19 mouse cellular contexts compared by ENCODE assay signal in the genomic region with DNA sequence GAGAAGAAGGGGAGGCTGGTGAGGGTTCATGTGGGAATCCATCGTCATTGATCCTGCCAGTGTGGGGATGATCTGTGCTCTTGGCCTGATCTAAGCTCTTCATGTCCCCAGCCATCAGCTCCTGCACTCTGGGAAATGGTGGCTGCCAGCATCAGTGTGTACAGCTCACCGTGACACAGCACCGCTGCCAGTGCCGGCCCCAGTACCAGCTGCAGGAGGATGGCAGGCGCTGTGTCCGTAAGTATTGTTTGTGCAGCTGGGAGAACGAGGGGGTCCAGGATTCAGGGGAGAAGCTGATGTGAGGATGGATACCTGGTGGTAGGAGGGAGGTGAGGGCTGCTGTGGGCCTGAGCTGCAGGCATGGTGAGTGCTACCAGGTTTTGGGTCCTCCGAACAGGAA. TPM values are rescaled to one million over a fixed set of nuclear protein-coding genes. Genes with fewer than 3 reads are reported as not detected.
DNase-seq lines count a peak whose midpoint lies in the region; ATAC-seq and TF ChIP-seq lines count a peak whose summit lies in the region.
"Had no signal": no experiment of that assay in that cellular context is flagged by ENCODE, and none has a peak within 500 bp of the region (broad histone marks: within the 10 kb centered on the region; RNA-seq: fewer than 3 reads in every experiment).

No protein-coding gene starts in this region.

- no peak overlapping the region for H3K9ac ChIP-seq in forebrain, embryonic 11.5 days (ENCODE audit: low read length)
- no peak overlapping the region; the same call in 1 of the 2 replicates for H3K9ac ChIP-seq in forebrain, embryonic 16.5 days (replicated peaks; ENCODE audit: low read depth, low read length)
- peak overlapping the region; percentile 49 for H3K9ac ChIP-seq in midbrain, embryonic 16.5 days (ENCODE audit: low read depth, low read length)
- H3K9ac ChIP-seq: liver, embryonic 15.5 days had no signal

- 55% methylated on average over 8 of the region's 8 CpGs for WGBS in forebrain, embryonic 10.5 days
- WGBS in forebrain, embryonic 11.5 days: 56% methylated on average over 8 of the region's 8 CpGs
- 57% methylated on average over 8 of the region's 8 CpGs for WGBS in forebrain, embryonic 16.5 days
- 81% methylated on average over 8 of the region's 8 CpGs for WGBS in limb, embryonic 10.5 days
- WGBS in midbrain, embryonic 16.5 days: 46% methylated on average over 8 of the region's 8 CpGs

- H3K9me3 ChIP-seq in forebrain, embryonic 10.5 days: no peaks in the 10 kb centered on the region
- H3K9me3 ChIP-seq in forebrain, embryonic 11.5 days (ENCODE audit: control insufficient read depth, low read length): no peaks in the 10 kb centered on the region
- no peaks in the 10 kb centered on the region for H3K9me3 ChIP-seq in forebrain, embryonic 16.5 days (ENCODE audit: control insufficient read depth, low read length)
- no peaks in the 10 kb centered on the region for H3K9me3 ChIP-seq in limb, embryonic 10.5 days (replicated peaks)
- H3K9me3 ChIP-seq in midbrain, embryonic 16.5 days (replicated peaks; ENCODE audit: control insufficient read depth, low read length, poor library complexity, severe bottlenecking): no peaks in the 10 kb centered on the region
- H3K9me3 ChIP-seq: liver, embryonic 15.5 days had no signal

- H3K4me3 ChIP-seq in forebrain, embryonic 10.5 days: no peak overlapping the region
- H3K4me3 ChIP-seq in forebrain, embryonic 11.5 days (ENCODE audit: low read depth, low read length): no peak overlapping the region
- H3K4me3 ChIP-seq in forebrain, embryonic 16.5 days (replicated peaks; ENCODE audit: low read length): no peak overlapping the region
- H3K4me3 ChIP-seq in limb, embryonic 10.5 days: no peak overlapping the region
- no peak overlapping the region; the same call in 1 of the 2 replicates for H3K4me3 ChIP-seq in midbrain, embryonic 16.5 days (ENCODE audit: low read depth, low read length)
- H3K4me3 ChIP-seq in left cerebral cortex, adult 2 months: no peak overlapping the region
- H3K4me3 ChIP-seq: liver, embryonic 15.5 days had no signal

- peaks cover 45% of the 10 kb centered on the region for H3K4me1 ChIP-seq in forebrain, embryonic 10.5 days
- peaks cover 4% of the 10 kb centered on the region; the same call in 1 of the 2 replicates for H3K4me1 ChIP-seq in forebrain, embryonic 11.5 days (replicated peaks; ENCODE audit: control insufficient read depth, insufficient read depth, low read length)
- H3K4me1 ChIP-seq in forebrain, embryonic 16.5 days (replicated peaks; ENCODE audit: control insufficient read depth, insufficient read depth, low read length): no peaks in the 10 kb centered on the region; the same call in none of the 2 replicates
- H3K4me1 ChIP-seq in limb, embryonic 10.5 days: peaks cover 52% of the 10 kb centered on the region
- no peaks in the 10 kb centered on the region for H3K4me1 ChIP-seq in midbrain, embryonic 16.5 days (ENCODE audit: control insufficient read depth, insufficient read depth, low read length)

- peaks cover 17% of the 10 kb centered on the region for H3K36me3 ChIP-seq in forebrain, embryonic 10.5 days (replicated peaks)
- no peaks in the 10 kb centered on the region for H3K36me3 ChIP-seq in forebrain, embryonic 11.5 days (ENCODE audit: control insufficient read depth, insufficient read depth, low read length)
- no peaks in the 10 kb centered on the region for H3K36me3 ChIP-seq in forebrain, embryonic 16.5 days (ENCODE audit: control insufficient read depth, insufficient read depth)
- H3K36me3 ChIP-seq in limb, embryonic 10.5 days: peaks cover 21% of the 10 kb centered on the region
- no peaks in the 10 kb centered on the region for H3K36me3 ChIP-seq in midbrain, embryonic 16.5 days (ENCODE audit: control insufficient read depth, insufficient read depth, low read length)
- H3K36me3 ChIP-seq: liver, embryonic 15.5 days had no signal

- intact Hi-C loops in left cerebral cortex, adult 2 months (cut with DNase I): no loop called here

- TF ChIP-seq CTCF in left cerebral cortex, adult 2 months (IDR thresholded peaks at IDR 0.05): no peak

- no peak for DNase-seq in forebrain, embryonic 10.5 days (ENCODE audit: extremely low spot score, low spot score)
- DNase-seq in forebrain, embryonic 11.5 days (ENCODE audit: low spot score): no peak
- no peak for DNase-seq in limb, embryonic 10.5 days (ENCODE audit: low spot score)
- no peak for DNase-seq in embryo, embryonic 10 days (ENCODE audit: low spot score)
- DNase-seq in lung, postnatal 36 days: no peak
- no peak for DNase-seq in left cerebral cortex, adult 2 months (ENCODE audit: extremely low spot score in 1 of 2, low spot score in 2 of 2)
- DNase-seq: adrenal gland, adult 2 months; cerebellum, adult 11-12 months; cerebellum, postnatal 25 days; heart, adult 11 months; kidney, adult 11 months; kidney, postnatal 10 days; lung, postnatal 14 days; right cerebral cortex, postnatal 25 days; thymus, postnatal 36 days had no signal

- ATAC-seq in forebrain, embryonic 11.5 days (replicated peaks; ENCODE audit: low FRiP score): no peak
- ATAC-seq in forebrain, embryonic 16.5 days: peak; percentile 27; the same call in 1 of the 2 replicates
- ATAC-seq in midbrain, embryonic 16.5 days: 0 out of 2 replicates have a peak, but pooled peaks have one; percentile 52

- peak overlapping the region; percentile 60 for H3K27ac ChIP-seq in forebrain, embryonic 10.5 days
- H3K27ac ChIP-seq in forebrain, embryonic 11.5 days (ENCODE audit: low read depth, low read length): no peak overlapping the region
- H3K27ac ChIP-seq in forebrain, embryonic 16.5 days (ENCODE audit: low read length): no peak overlapping the region
- peak overlapping the region; percentile 74; the same call in 1 of the 2 replicates for H3K27ac ChIP-seq in limb, embryonic 10.5 days
- H3K27ac ChIP-seq in midbrain, embryonic 16.5 days (ENCODE audit: low read length): peak overlapping the region; percentile 13; the same call in 1 of the 2 replicates
- H3K27ac ChIP-seq in left cerebral cortex, adult 2 months: no peak overlapping the region
- H3K27ac ChIP-seq: liver, embryonic 15.5 days had no signal

- H3K27me3 ChIP-seq in forebrain, embryonic 10.5 days (ENCODE audit: poor library complexity, severe bottlenecking): peaks cover 16% of the 10 kb centered on the region
- H3K27me3 ChIP-seq in forebrain, embryonic 11.5 days (ENCODE audit: control insufficient read depth, insufficient read depth, low read length): no peaks in the 10 kb centered on the region
- no peaks in the 10 kb centered on the region for H3K27me3 ChIP-seq in forebrain, embryonic 16.5 days (replicated peaks; ENCODE audit: control insufficient read depth, insufficient read depth, low read length)
- peaks cover 3% of the 10 kb centered on the region; the same call in 1 of the 2 replicates for H3K27me3 ChIP-seq in limb, embryonic 10.5 days (ENCODE audit: low read depth, poor library complexity, severe bottlenecking)
- H3K27me3 ChIP-seq in midbrain, embryonic 16.5 days (ENCODE audit: control insufficient read depth, insufficient read depth, low read depth, low read length): no peaks in the 10 kb centered on the region
- H3K27me3 ChIP-seq: liver, embryonic 15.5 days had no signal

- H3K4me2 ChIP-seq in forebrain, embryonic 11.5 days (ENCODE audit: low read depth, low read length, severe bottlenecking): no peak overlapping the region
- peak overlapping the region; percentile 16 for H3K4me2 ChIP-seq in forebrain, embryonic 16.5 days (ENCODE audit: low read length)
- peak overlapping the region; percentile 31; the same call in 1 of the 2 replicates for H3K4me2 ChIP-seq in midbrain, embryonic 16.5 days (ENCODE audit: low read length)
- H3K4me2 ChIP-seq: liver, embryonic 15.5 days had no signal

RNA-seq across cellular contexts. Expression of gene Arhgef16, which starts 52.2 kb away (rescaled TPM):
- 2.6 and 3.4 TPM in 2 replicates for polyA plus RNA-seq in forebrain, embryonic 10.5 days (2016; fragmentation: Nextera tagmentation; extraction: Ambion mirVana)
- 0.90 and 1.2 TPM in 2 replicates for polyA plus RNA-seq in forebrain, embryonic 11.5 days (2014; fragmentation: Nextera tagmentation; extraction: Ambion mirVana)
- polyA plus RNA-seq in forebrain, embryonic 16.5 days (2015; fragmentation: Nextera tagmentation; extraction: Ambion mirVana): 0.51 and 0.89 TPM in 2 replicates
- 5.3 and 6.2 TPM in 2 replicates for polyA plus RNA-seq in limb, embryonic 10.5 days (2016; fragmentation: Nextera tagmentation; extraction: Ambion mirVana)
- 1.1 and 1.6 TPM in 2 replicates for polyA plus RNA-seq in midbrain, embryonic 16.5 days (2015; fragmentation: Nextera tagmentation; extraction: Ambion mirVana)
- total RNA-seq in left cerebral cortex, adult 2 months (2021): under 1 TPM; 0.34 to 0.63 TPM
- total RNA-seq: hematopoietic stem cell, adult 5-6 weeks had no signal

Comparison
In these comparisons a context has a peak if more than half of its experiments do, and no peak if none do; other contexts are left out.
1. H3K27ac ChIP-seq: peak in forebrain, embryonic 10.5 days (single experiment), limb, embryonic 10.5 days (single experiment) and midbrain, embryonic 16.5 days (single experiment); none in forebrain, embryonic 11.5 days (single experiment), forebrain, embryonic 16.5 days (single experiment) and left cerebral cortex, adult 2 months (single experiment).